Mouse (Mus musculus) ovary, postnatal 10 days (tissue): ENCODE measurements around the gene Cmtm8.

Source experiments
- DNase-seq: peaks from one replicate; pipeline ENCODE4 v3.0.0; 2022; ENCODE audit warnings: low spot score

Gene Cmtm8

DNA sequence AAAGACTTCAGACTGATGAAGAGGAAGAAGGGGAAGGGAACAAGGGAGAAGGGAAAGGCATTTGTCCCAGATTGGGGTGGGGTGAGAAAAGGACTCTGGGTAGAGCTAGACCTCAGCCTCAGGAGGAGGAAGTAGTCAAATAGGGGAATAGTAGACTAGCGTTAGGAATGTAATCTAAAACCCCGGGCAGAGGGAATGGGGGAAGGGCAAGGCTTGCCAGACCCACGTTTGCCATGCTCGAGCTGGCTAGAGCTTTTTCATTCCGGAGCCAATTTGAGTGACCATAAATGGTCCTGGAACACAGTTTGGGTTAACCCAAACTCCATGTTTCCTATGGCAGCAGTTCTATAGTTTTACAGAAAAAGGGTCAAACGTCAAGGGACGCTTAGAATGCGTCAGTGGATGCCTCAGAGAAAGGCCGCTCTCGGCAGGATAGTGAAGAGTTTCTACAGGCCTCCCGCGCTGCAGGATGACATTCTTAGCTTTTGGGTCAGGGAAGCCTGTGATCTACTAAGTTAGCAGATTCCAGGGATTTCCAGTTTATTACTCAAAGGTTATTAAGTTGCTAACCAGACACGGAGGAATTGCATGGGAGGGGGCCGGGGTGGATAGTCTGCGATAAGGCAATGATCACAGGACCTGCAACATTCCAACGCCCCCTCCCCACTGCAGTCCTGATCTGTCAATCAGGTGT is 58.4 kb downstream of the Cmtm8 start:
- DNase-seq: no peak

GRCm38 (mm10) chr9:114781526-114782212 is 62.3 kb downstream of the Cmtm8 start, which contains the start of gene Cmtm7:
Gene Cmtm7, minus strand, starts transcription at chr9:114781856.
- DNase-seq: peak; percentile 42

GRCm38 (mm10) chr9:114780746-114781525 is 63.0 kb downstream of the Cmtm8 start:
- no peak for DNase-seq

DNA sequence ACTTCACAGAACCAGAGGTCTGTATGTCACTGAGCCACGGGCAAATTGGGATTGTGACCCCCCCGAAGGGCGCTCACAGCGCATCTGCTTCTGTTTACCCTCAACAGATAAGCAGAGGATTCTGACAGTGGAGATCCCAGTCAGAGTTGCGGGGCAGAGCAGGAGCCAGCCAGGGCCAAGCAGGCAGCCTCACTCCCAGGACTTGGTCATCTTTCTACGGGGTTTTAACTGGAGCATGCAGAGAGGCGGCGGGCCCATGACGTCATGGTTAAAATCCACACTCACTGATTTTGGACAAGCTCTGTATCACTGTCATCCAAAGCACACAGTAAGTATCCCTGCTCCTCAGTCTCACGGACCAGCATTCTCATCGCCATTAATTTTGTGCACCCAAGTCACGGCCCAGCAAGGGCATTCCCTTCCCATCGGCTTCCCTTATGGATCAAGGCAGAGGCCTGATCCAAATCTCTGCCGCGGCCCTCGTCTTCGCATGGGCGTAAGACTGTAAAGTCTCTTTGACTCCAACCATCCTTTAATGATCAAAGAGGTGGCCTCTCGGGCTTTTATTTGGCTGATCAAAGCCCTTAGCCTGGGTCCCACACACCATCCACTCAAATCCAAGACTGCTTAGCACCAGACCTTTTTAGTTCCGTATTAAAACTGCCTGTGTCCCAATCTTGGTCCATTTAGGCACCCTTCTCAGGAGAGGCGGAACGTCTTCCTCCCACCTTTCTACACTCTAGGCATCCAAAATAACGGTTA is 63.8 kb downstream of the Cmtm8 start:
- no peak for DNase-seq

- DNase-seq: no peak
These were observed 65.1 kb downstream of the Cmtm8 start for GRCm38 (mm10) chr9:114778877-114779276.

GRCm38 (mm10) chr9:114778047-114778390 is 65.9 kb downstream of the Cmtm8 start:
- DNase-seq: no peak

DNA sequence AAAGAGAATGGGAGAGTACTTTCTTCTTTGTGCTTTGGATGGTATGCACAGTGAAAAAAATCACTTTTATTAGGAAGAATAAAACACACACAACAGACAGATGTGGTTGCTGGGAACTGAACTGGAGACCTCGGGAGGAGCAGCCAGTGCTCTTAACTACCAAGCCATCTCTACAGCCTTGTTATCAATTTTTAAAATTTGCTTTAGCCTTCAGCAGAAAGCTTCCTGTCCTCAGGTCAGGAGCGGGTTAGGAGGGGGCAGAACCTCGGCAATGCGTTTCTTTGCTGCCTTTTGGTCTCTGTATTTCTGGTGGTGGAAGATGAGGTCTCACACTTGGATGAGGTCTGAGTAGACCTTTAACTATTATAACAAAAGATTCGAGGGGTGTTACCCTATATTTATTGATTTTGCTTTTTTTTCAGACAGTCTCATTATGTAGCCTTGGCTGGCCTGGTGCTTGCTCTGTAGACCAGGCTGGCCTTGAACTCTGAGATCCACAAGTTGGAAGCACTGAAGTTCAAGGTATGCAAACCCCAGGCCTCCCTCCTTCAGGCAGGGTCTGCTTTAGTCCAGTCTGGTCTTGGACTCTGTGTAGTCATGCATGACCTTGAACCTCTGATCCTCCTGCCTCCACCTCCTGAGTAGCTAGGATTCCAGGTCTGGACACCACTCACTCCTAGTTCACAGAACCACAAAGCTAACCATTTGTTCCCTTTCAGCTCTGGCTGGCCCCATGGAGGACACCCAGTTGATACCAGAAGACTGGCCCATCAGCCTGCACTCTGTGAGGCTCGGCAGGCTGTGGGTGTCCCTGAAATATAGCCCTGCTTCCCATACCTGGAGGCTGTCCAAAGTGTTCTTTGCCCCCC is 66.5 kb downstream of the Cmtm8 start:
- DNase-seq: no peak

DNA sequence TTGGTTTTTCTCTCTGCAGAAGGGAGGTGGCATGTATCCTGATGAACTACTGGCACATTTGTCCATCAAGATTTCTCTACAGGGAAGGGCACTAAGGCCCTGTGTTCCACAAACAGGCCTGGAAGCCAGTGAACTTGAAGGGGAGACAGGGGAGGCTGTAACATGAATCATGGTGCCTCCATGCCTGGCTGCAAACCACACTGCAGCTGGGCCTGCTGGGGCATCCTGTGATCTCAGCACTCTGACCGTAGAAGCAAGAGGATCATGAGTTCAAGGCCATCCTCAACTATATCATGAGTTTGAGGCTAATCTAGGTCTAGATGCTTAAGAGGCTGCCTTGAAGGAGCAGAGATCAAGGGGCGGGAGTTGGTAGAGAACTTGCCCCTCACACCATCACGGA is 67.6 kb downstream of the Cmtm8 start:
- DNase-seq: no peak

DNA sequence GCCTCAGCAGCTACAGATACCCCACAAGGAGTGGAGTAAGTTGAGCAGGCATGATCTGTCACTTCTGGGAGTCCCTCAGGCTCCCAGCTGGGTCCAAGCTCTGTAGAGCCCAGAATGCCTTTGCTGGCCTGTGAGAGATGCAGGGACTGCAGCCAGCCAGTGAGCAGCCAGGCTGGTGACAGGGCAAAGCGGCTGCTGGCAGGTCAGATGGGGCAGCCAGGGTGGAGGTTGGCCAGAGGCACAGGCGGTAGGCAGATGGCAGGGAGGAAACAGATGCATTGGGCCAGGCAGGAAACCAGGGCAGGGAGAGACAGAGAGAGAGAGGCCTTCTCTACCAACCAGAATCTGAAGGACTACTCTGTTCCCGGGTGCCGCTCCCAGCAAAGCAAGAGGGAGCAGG is 68.7 kb downstream of the Cmtm8 start:
- DNase-seq: no peak

- DNase-seq: no peak
These were observed 69.3 kb downstream of the Cmtm8 start for GRCm38 (mm10) chr9:114774629-114775028.

GRCm38 (mm10) chr9:114771565-114771964 is 72.4 kb downstream of the Cmtm8 start:
- DNase-seq: no peak

GRCm38 (mm10) chr9:114770224-114770623 is 73.7 kb downstream of the Cmtm8 start:
- DNase-seq: no peak

GRCm38 (mm10) chr9:114768066-114768465 is 75.9 kb downstream of the Cmtm8 start:
- no peak for DNase-seq

GRCm38 (mm10) chr9:114767507-114767906 is 76.4 kb downstream of the Cmtm8 start:
- DNase-seq: no peak

DNA sequence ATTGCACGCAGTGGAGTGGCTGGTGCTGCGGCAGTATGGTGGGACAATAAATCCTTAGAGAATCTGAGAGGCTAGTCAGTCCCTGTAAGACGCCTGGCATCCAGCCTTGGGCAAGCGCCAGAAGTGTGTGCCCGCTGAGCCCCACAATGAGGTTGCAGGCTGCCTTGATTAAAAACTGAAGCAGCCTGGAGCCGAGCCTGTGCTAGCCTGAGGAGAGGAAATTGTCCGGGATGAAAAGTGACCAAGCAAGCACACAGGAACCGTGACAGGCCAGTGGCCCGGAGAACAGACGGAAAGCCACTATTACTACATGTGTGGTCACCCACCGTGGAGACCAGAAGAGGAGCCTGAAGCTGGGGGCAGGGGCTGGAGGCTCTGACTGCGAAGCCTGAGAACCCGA is 76.9 kb downstream of the Cmtm8 start:
- no peak for DNase-seq

DNA sequence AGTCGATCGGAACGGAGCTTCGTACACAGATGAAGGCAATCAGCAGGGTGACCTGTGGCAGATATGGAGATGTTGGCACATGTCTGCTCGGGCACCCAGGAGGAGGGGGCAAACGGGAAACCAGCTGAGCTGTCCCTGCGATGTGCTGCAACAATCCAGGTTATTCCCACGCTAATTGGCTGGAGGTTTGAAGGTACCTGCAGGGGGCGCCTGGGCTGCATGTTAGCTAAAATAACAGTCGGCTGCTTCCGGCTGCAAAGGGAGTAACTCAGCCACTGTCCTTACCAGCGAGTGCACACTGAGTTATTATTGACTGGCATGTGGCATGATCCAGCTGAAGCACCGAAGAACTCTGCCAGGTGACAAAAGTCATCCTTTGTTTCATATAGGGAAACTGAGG is 80.6 kb downstream of the Cmtm8 start:
- no peak for DNase-seq

- no peak for DNase-seq
These were observed 82.1 kb downstream of the Cmtm8 start for GRCm38 (mm10) chr9:114761848-114762247.

GRCm38 (mm10) chr9:114760353-114760752 is 83.6 kb downstream of the Cmtm8 start:
- DNase-seq: no peak

DNA sequence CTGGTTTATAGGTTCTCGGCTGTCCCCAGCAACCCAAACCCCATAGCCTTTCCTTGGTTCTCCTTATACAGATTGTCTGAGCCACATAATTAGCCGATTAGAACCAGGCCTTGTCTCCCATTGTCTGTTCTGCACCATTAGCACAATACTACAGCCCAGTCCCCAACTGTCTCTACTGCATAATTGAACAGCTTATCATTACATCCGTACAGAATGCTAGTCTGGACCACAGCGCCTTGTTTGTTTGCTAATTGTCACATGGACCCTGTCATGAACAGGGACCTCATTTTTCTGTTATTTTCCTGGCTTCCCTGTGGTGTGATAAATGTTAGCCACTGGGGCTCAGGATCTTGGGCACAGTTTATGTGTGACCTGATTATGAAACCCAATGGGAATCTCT is 84.1 kb downstream of the Cmtm8 start:
- DNase-seq: no peak

DNA sequence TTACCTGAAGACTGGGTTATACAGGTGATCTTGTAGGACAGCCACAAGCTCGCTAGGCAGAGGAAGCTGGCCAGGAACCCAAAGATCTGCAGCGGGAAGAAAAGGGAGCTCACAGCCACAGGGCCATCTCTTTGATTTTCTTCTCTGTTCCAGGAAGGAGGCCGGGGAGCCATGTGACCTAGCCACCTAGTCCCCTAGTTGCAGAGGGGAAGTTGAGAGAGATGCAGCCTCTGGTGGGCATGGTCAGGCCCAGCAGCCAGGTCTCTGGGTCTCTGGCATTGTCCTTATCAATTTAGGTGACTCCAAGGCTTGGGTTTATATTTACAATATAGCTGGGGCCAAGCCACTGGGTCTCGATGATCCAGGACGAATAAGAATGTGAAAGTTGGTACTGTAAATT is 85.2 kb downstream of the Cmtm8 start:
- no peak for DNase-seq

GRCm38 (mm10) chr9:114758272-114758671 is 85.7 kb downstream of the Cmtm8 start:
- no peak for DNase-seq
